Mouse (Mus musculus): Measurements from ENCODE around the gene Rassf8. TPM values are rescaled to one million over a fixed set of nuclear protein-coding genes. Genes with fewer than 3 reads are reported as not detected.
A peak's percentile ranks its signal among the peaks of the same experiment; 100 is the strongest.

Rassf8 gene
- total RNA-seq, 2 experiments from 2014 or later, result 25.5 to 42.7 TPM

DNA sequence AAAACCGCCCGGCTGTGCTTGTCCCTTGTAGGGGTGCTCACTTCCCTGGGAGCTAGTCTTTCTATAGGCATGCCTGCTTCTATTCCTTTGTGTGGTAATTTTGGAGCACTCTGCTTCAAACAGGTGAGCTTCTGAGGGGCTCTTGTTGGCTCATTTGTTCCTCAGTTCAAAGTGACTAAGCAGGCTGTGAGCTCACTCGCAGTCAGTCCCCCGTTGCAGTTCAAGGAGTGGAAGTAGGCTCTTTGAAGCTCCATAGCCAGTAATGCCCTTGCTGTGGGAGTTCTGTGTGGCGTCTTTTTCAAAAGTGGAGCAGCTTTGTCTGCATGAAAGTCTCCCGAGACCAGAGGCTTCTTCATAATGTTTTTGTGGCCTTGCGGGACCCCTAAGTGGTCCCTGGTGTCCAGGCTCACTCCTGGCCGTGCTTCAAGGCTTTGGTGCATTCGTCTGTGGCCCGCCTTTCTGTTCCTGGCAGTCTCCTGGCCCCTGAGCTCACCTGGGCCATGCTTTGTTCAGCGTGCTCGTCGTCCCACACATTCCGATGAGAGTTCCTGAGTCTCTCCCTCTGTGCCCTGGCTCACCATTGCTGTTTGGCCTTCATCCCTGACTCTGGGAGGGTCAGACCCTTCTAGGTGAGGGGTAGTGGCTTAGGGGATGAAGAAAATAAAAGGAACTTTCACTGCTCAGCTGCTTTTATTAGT lies 9.5 kb downstream of the Rassf8 start:
- intact Hi-C loops (cut with DNase I), result no loop called here
- Histone ChIP-seq H3K4me3 (no peak overlapping the region), H3K27ac (no peak overlapping the region)
- DNase-seq, result no peak
- TF ChIP-seq CTCF (IDR thresholded peaks at IDR 0.05), result no peak

DNA sequence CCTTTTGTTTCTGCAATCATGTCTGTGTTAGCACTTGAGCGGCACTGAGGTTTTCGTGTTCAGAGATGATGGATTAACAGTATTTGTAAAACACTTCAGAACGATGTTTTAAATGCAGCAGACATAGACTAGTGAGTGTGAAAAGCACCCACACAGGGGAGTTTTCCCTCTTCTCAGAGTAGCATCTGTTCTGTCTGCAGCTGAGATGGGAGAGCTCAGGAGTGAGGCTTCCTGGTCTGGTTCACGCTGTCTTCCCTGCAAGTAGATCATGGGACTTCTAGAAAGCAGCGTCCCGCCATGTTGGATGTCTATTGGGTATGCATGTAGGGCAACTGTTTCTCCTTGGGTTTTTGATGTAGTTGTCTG lies 10.1 kb downstream of the Rassf8 start:
- TF ChIP-seq CTCF (IDR thresholded peaks at IDR 0.05), result no peak
- Histone ChIP-seq H3K4me3 (no peak overlapping the region), H3K27ac (no peak overlapping the region)
- intact Hi-C loops (cut with DNase I), result no loop called here
- no peak for DNase-seq

DNA sequence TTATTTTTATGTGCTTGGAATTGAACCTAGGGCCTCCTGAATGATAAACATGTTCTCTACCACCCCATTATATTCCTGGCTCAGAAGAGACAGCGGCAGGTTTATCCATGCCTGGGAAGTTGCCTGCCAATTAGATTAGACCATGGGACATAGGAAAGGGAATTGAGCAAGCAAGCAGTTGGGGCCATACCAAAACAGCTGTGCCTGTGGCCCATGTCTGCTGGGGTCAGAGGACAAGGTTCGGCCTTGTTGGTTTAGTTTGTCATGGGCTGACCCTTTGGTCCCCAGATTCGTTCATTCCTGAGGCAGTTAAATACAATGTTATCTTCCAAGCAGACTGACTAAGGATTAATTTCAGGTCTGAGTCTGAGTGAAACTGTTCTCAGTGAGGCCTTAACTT lies 10.8 kb downstream of the Rassf8 start:
- H3K27ac ChIP-seq, result no peak overlapping the region
- TF ChIP-seq CTCF (IDR thresholded peaks at IDR 0.05), result no peak
- DNase-seq, result no peak
- H3K4me3 ChIP-seq, result no peak overlapping the region
- intact Hi-C loops (cut with DNase I), result no loop called here

DNA sequence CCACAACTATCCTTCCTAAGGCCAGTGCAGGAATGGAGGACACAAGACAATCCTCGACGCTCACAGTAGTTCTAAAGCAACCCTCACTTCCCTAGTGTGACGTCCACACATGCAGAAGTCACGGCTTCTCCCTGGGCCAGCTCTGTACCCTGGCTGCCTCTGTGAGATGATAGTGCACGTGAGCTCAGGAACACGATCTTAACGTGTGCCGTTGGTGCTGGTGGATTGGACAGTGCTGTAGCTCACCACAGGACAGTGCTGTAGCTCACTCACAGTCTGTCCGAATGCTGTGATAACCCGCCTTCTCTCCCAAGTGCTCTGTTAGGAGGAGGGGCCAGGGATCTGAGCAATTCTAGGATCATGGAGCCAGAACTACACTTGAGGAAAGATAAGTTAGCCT lies 12.1 kb downstream of the Rassf8 start:
- intact Hi-C loops (cut with DNase I), result no loop called here
- Histone ChIP-seq H3K27ac (no peak overlapping the region), H3K4me3 (no peak overlapping the region)
- no peak for TF ChIP-seq CTCF (IDR thresholded peaks at IDR 0.05)
- DNase-seq, result no peak

DNA sequence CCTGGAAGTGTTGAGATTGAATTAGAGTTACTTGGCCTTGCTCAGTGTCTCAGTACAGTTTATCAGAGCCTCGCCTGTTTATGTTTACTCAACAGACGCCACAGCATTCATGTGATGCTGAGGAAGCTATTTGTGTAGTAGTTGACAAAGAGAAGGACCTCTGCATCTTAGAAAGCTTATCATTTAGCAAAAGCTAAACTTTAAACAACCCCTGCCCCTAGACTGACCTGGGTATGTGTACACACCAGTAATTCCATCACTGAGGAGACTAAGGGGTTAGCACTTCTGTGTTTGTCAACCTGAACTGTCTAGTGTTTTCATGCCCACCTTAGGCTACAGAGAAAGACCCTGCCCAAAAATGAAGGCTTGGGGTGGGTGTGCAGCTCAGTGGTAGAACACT lies 12.9 kb downstream of the Rassf8 start:
- H3K4me3 ChIP-seq, result no peak overlapping the region
- no peak for TF ChIP-seq CTCF (IDR thresholded peaks at IDR 0.05)
- H3K27ac ChIP-seq, result peak overlapping the region; percentile 59; the same call in 1 of the 2 replicates
- intact Hi-C loops (cut with DNase I), result no loop called here
- DNase-seq, result no peak

DNA sequence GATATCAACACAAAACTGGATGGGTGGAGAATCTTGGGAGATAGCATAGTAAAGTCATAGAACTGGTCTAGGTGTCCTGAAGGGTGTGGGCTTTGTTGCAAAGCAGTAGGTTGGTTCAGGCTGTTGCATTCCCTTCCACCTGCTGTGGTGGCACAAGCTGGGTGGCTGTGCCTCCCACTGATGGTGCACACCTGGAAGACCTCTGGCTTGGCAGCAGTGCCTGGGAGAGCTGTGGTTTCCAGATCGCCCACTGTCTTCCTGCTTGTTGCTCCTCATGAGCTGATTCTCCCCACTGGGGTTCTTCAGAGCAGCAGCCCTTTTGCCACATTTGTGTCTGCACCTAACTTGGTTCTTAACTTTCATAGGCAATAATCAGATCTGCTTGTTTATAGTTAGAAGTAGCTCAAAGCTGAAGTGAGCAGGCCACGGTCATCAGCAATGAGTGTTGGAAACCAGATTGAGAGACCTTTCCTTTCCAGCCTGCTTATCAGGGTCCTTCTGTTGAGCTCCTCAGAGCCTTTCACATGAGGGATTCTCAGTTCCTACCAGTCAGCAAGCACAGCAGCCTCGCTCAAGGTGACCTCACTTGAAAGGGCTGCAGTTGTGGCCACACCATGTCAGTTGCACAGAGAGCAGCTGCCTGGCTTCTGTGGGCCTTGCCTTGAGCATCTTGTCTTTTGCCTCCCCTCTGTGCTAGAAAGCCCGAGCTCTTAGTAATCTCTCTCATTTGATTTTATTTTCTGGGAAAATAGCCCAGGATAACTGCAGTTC lies 13.9 kb downstream of the Rassf8 start:
- H3K27ac ChIP-seq, result peak overlapping the region; percentile 59
- intact Hi-C loops (cut with DNase I), result no loop called here
- H3K4me3 ChIP-seq, result no peak overlapping the region
- TF ChIP-seq CTCF (IDR thresholded peaks at IDR 0.05), result no peak
- no peak for DNase-seq

DNA sequence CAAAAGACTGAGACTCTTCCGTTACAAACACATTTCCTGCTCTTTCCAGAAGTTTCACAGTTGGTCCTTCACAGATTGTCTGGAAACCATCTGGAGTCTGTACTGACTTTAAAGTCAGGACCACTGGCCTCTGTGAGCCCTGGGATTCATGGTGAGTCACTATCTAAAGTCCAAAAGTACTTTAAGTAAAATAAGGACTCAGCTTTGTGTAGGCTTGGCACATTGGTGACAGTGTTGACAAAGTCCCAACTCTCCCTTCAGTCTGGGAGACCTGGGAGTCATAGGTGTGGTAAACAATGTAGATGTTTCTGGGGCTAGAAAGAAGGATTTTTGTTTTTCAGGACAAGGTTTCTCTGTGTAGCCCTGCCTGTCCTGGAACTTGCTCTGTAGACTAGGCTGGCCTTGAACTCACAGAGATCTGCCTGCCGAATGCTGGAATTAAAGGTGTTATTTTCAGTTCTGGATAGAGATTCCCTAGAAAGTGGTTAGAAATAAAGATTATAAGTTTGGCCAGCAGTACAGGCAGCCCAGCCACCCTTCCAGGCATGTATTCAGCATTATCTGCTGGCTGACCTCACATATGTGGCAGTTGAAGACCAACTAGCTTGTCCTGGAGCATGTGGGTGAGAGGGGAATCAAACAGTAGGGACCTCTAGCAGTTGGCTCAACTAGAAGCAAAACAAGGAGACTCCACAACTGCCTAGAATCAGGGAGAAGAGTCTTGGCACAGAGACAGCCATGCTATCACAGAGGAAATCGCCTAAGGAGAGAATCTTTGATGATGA lies 14.8 kb downstream of the Rassf8 start:
- no peak overlapping the region for H3K4me3 ChIP-seq
- H3K27ac ChIP-seq, result peak overlapping the region; percentile 59
- no peak for DNase-seq
- intact Hi-C loops (cut with DNase I), result no loop called here
- no peak for TF ChIP-seq CTCF (IDR thresholded peaks at IDR 0.05)

DNA sequence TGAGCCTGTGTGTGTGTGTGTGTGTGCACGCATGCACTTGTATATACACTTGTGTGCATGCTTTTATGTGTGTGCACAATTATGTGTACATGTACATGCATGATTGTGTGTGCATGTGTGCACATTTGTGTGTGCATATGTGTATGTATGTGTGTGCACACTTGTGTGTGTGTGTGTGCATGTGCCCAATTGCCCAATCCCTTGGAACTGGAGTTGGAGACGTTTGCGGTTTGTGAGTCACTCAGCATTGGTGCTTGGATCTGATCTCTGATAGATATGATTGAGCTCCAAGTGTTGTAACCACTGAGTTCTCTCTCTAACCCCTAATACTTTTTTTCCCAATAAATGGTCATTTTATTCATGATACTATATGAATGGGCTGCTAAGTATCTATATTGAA lies 15.5 kb downstream of the Rassf8 start:
- Histone ChIP-seq H3K27ac (no peak overlapping the region), H3K4me3 (no peak overlapping the region)
- no peak for TF ChIP-seq CTCF (IDR thresholded peaks at IDR 0.05)
- intact Hi-C loops (cut with DNase I), result no loop called here
- DNase-seq, result no peak

DNA sequence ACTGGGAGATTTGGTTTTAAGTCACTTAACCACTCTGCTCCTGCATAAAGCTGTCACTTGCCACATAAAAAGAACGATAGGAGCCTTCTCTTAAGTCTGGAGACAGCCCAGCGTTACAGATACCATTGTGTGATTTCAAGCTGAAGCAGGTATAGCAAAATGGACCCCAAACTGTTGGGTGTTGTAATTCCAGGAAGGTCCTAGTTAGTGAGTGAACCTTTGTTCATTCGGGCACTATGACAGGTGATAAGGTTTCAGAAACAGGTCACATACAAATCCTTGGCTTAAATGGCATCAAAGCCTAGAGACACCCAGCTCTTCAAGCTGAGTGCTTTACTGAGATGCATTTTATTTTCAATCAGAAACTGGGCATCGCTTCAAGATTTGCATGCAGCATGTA lies 16.5 kb downstream of the Rassf8 start:
- peak overlapping the region; percentile 28; the same call in 1 of the 2 replicates for H3K27ac ChIP-seq
- no peak overlapping the region for H3K4me3 ChIP-seq
- no peak for TF ChIP-seq CTCF (IDR thresholded peaks at IDR 0.05)

DNA sequence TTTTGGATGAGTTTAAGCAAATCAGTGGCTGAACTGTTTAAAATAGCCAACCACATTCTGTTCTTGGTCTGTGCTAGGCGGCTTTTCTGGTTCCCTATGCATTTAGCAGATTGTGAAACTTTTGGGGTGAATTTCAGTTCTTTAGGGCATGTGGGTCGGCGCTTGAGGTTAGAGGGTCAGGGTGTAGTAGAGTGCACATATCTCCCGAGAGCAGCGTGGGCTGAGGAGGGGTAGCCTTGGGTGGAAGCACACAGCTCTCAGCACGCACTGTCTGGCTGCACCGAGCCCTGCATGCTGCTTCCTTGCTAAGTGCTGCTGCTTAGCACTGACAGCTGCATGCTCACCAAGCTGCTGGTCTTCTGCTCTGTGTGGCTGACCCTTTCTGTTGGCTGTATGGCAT lies 18.5 kb downstream of the Rassf8 start:
- intact Hi-C loops (cut with DNase I), result no loop called here
- no peak overlapping the region; the same call in 1 of the 2 replicates for H3K27ac ChIP-seq
- TF ChIP-seq CTCF (IDR thresholded peaks at IDR 0.05), result no peak

More for the DNA sequence above, 16.5 kb downstream of the Rassf8 start:
- intact Hi-C loops (cut with DNase I), result no loop called here
- DNase-seq, result no peak

DNA sequence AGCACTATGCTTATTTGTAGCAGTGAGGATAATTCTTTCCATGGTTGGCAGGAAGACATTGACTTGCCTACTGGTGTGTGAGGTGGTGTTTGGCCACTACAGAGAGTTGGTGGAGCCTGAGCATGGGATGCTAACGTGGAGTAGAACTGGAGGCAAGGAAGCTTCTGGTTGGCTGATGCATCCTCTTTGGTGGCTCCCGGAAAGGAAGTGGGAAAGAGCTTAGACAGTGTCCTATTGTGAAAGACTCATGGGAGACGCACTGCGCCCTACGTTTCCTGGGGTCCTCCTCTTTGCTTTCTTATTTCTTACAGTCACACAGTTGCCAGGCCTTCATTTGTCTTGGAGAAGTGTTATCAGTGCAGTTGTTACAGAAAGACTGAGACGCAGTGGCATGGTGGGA lies 20.4 kb downstream of the Rassf8 start:
- DNase-seq, result no peak
- intact Hi-C loops (cut with DNase I), result no loop called here
- Histone ChIP-seq H3K27ac (peak overlapping the region; percentile 95), H3K4me3 (no peak overlapping the region)
- TF ChIP-seq CTCF (IDR thresholded peaks at IDR 0.05), result no peak

More for the DNA sequence above, 18.5 kb downstream of the Rassf8 start:
- no peak for DNase-seq
- H3K4me3 ChIP-seq, result no peak overlapping the region

DNA sequence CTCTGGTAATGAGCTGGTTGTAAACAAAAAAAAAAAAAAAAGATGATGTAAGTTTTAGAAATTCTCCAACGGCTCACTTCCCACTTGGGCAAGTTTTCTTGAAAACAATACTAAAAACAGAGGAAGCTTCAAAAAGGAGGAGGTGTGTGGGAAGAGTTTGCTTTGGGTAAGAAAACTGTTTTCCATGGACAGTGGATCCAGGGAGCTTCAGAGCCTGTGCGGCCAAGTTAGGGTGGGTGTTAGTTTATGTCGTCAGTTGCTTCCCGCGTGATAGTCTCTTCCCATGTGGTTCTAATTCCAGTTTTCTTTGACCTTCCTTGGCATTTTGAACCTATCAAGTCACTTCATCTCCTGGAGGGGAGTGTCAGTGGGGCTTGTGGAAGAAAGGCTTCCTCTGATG lies 21.1 kb downstream of the Rassf8 start:
- no peak for DNase-seq
- TF ChIP-seq CTCF (IDR thresholded peaks at IDR 0.05), result no peak
- Histone ChIP-seq H3K4me3 (no peak overlapping the region), H3K27ac (peak overlapping the region; percentile 95)
- intact Hi-C loops (cut with DNase I), result loop anchor here (2.0 kb wide), 1 partner anchor 19 kb away; no protein-coding TSS in a partner anchor

All from gastrocnemius, adult 2 months (tissue).